Comparison of ENCODE assay signal across 10 mouse cellular contexts in the genomic region with DNA sequence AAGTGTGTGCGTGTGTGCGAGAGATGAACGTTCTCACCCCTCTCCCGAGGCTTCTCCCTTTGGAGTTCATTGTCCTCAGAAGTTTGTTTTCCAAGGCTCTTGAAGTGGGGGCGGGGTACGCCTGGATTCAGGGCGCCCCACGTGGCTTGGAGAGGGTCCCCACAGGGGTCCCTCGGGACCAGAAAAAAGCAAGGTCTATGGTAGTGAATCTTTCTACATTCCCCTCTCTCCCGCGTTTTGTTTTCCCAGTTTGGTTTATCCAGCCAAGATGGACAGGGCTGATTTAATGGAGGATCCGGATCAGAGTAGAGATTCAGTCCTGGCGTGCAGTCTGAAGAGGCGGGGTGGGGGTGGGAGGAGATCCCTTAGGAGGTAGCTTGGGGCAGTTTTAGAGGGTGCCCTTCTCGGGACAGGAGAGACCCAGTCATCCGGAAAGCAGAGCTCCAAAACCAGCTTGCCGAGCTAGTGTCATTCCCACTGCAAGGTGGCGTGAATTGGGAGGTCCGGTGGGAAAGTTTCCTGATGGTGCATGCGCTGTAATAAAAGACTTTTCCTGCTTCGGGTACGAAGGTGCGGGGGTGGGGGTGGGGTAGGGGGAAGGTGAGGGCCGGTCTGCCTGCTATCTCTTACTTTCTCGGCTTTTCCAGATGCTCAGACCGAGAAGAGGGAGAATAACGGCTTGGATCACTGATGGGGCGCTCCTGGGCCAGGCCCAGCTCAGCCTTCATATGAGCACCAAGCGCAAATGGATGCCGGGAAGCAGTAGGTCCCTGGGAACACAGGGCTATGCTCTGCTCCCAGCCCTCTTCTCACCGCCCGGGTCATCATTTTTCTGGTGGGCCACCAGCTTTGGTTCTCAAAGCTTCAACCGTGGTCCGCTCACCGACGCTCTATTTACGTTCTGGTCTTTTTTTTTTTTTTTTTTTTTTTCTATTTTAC. TPM values are rescaled to one million over a fixed set of nuclear protein-coding genes. Genes with fewer than 3 reads are reported as not detected.
DNase-seq lines count a peak whose midpoint lies in the region; ATAC-seq and TF ChIP-seq lines count a peak whose summit lies in the region.
"Had no signal": no experiment of that assay in that cellular context is flagged by ENCODE, and none has a peak within 500 bp of the region (broad histone marks: within the 10 kb centered on the region; RNA-seq: fewer than 3 reads in every experiment).

No protein-coding gene starts in this region.

- no peaks in the 10 kb centered on the region for H3K4me1 ChIP-seq in lung, embryonic 14.5 days (ENCODE audit: insufficient read depth)
- H3K4me1 ChIP-seq in forebrain, embryonic 13.5 days: peaks cover 49% of the 10 kb centered on the region
- peaks cover 4% of the 10 kb centered on the region; the same call in 1 of the 2 replicates for H3K4me1 ChIP-seq in kidney, embryonic 16.5 days (ENCODE audit: insufficient read depth, low read length)
- H3K4me1 ChIP-seq in neural tube, embryonic 14.5 days (ENCODE audit: control insufficient read depth, insufficient read depth, low read length): peaks cover 10% of the 10 kb centered on the region

- H3K9me3 ChIP-seq in lung, embryonic 14.5 days (ENCODE audit: low read depth, low read length): no peaks in the 10 kb centered on the region
- no peaks in the 10 kb centered on the region for H3K9me3 ChIP-seq in forebrain, embryonic 13.5 days (replicated peaks)
- no peaks in the 10 kb centered on the region for H3K9me3 ChIP-seq in kidney, embryonic 16.5 days (ENCODE audit: low read length)
- no peaks in the 10 kb centered on the region for H3K9me3 ChIP-seq in neural tube, embryonic 14.5 days (ENCODE audit: control insufficient read depth, low read length)

- TF ChIP-seq CTCF in lung, embryonic 14.5 days (IDR thresholded peaks at IDR 0.05; ENCODE audit: low read depth): no peak

- H3K9ac ChIP-seq in lung, embryonic 14.5 days: no peak overlapping the region
- H3K9ac ChIP-seq in forebrain, embryonic 13.5 days: peak overlapping the region; percentile 37; the same call in 1 of the 2 replicates
- H3K9ac ChIP-seq in kidney, embryonic 16.5 days (replicated peaks; ENCODE audit: low read length): no peak overlapping the region
- no peak overlapping the region for H3K9ac ChIP-seq in neural tube, embryonic 14.5 days (replicated peaks; ENCODE audit: low read depth, low read length)

- no peaks in the 10 kb centered on the region for H3K36me3 ChIP-seq in lung, embryonic 14.5 days (ENCODE audit: insufficient read depth)
- no peaks in the 10 kb centered on the region for H3K36me3 ChIP-seq in forebrain, embryonic 13.5 days (ENCODE audit: poor library complexity, severe bottlenecking)
- H3K36me3 ChIP-seq in kidney, embryonic 16.5 days (ENCODE audit: insufficient read depth, low read length): no peaks in the 10 kb centered on the region
- no peaks in the 10 kb centered on the region for H3K36me3 ChIP-seq in neural tube, embryonic 14.5 days (ENCODE audit: control insufficient read depth, insufficient read depth, low read length)

- H3K27me3 ChIP-seq in lung, embryonic 14.5 days (ENCODE audit: insufficient read depth, low read length): peaks cover 83% of the 10 kb centered on the region
- H3K27me3 ChIP-seq in forebrain, embryonic 13.5 days: peaks cover 91% of the 10 kb centered on the region
- H3K27me3 ChIP-seq in kidney, embryonic 16.5 days (ENCODE audit: insufficient read depth, low read length): peaks cover 93% of the 10 kb centered on the region
- peaks cover 12% of the 10 kb centered on the region for H3K27me3 ChIP-seq in neural tube, embryonic 14.5 days (ENCODE audit: control insufficient read depth, insufficient read depth, low read length)

- peak; percentile 19 for DNase-seq in lung, embryonic 14.5 days
- no peak for DNase-seq in lung, postnatal 14 days
- DNase-seq in spleen, postnatal 14 days (ENCODE audit: low spot score in 2 of 2): no peak
- no peak for DNase-seq in cerebellum, postnatal 36 days
- DNase-seq in layer of hippocampus, postnatal 25 days (ENCODE audit: extremely low spot score in 1 of 2, low spot score in 1 of 2): no peak

- H3K4me3 ChIP-seq in lung, embryonic 14.5 days (ENCODE audit: low read depth, low read length): peak overlapping the region; percentile 18; the same call in 1 of the 2 replicates
- H3K4me3 ChIP-seq in forebrain, embryonic 13.5 days: peak overlapping the region; percentile 12
- H3K4me3 ChIP-seq in kidney, embryonic 16.5 days (ENCODE audit: low read length): peak overlapping the region; percentile 24; the same call in 1 of the 2 replicates
- no peak overlapping the region for H3K4me3 ChIP-seq in neural tube, embryonic 14.5 days (ENCODE audit: low read depth, low read length)

- H3K4me2 ChIP-seq in lung, embryonic 14.5 days: peak overlapping the region; percentile 39
- peak overlapping the region; percentile 42 for H3K4me2 ChIP-seq in forebrain, embryonic 13.5 days
- peak overlapping the region; percentile 34 for H3K4me2 ChIP-seq in kidney, embryonic 16.5 days (replicated peaks; ENCODE audit: low read depth, low read length)
- peak overlapping the region; percentile 3; the same call in 1 of the 2 replicates for H3K4me2 ChIP-seq in neural tube, embryonic 14.5 days (ENCODE audit: low read depth, low read length)
- H3K4me2 ChIP-seq: liver, embryonic 11.5 days had no signal

- H3K27ac ChIP-seq in lung, embryonic 14.5 days (ENCODE audit: low read depth): no peak overlapping the region
- peak overlapping the region; percentile 82 for H3K27ac ChIP-seq in forebrain, embryonic 13.5 days
- no peak overlapping the region for H3K27ac ChIP-seq in kidney, embryonic 16.5 days (ENCODE audit: low read length)
- no peak overlapping the region for H3K27ac ChIP-seq in neural tube, embryonic 14.5 days (ENCODE audit: low read depth, low read length)

- WGBS in lung, embryonic 14.5 days: 2% methylated on average over 37 of the region's 37 CpGs
- 8% methylated on average over 37 of the region's 37 CpGs for WGBS in forebrain, embryonic 13.5 days
- 1% methylated on average over 37 of the region's 37 CpGs for WGBS in kidney, embryonic 16.5 days
- WGBS in neural tube, embryonic 14.5 days: 4% methylated on average over 37 of the region's 37 CpGs

- ATAC-seq in lung, embryonic 14.5 days (ENCODE audit: insufficient read depth): no peak
- ATAC-seq in forebrain, embryonic 13.5 days: peak; percentile 19; the same call in 1 of the 2 replicates
- ATAC-seq in kidney, embryonic 16.5 days (ENCODE audit: low FRiP score, low TSS enrichment): peak; percentile 44; the same call in 1 of the 2 replicates
- ATAC-seq in neural tube, embryonic 14.5 days (ENCODE audit: low read depth): no peak

RNA-seq across cellular contexts. Expression of a gene that starts 8.1 kb away (rescaled TPM):
- not detected in 2 replicates for polyA plus RNA-seq in lung, embryonic 14.5 days (2014; fragmentation: Nextera tagmentation; extraction: Ambion mirVana)
- polyA plus RNA-seq in forebrain, embryonic 13.5 days (2015; fragmentation: Nextera tagmentation; extraction: Ambion mirVana): 122 and 153 TPM in 2 replicates
- polyA plus RNA-seq in kidney, embryonic 16.5 days (2015; fragmentation: Nextera tagmentation; extraction: Ambion mirVana): not detected in 2 replicates
- 3.3 and 3.9 TPM in 2 replicates for polyA plus RNA-seq in neural tube, embryonic 14.5 days (2014; fragmentation: Nextera tagmentation; extraction: Ambion mirVana)
- total RNA-seq in layer of hippocampus, postnatal 25 days (2021): 1 to 10 TPM; 1.7 TPM
- total RNA-seq: gastrocnemius, adult 18-20 months had no signal
- polyA plus RNA-seq: liver, embryonic 11.5 days had no signal

Comparison
In these comparisons a context has a peak if more than half of its experiments do, and no peak if none do; other contexts are left out.
1. ATAC-seq: peak in forebrain, embryonic 13.5 days (single experiment) and kidney, embryonic 16.5 days (single experiment); none in lung, embryonic 14.5 days (single experiment) and neural tube, embryonic 14.5 days (single experiment).
2. RNA of a gene that starts 8.1 kb away (polyA plus RNA-seq): 122 to 153 TPM in forebrain, embryonic 13.5 days; 3.3 to 3.9 TPM in neural tube, embryonic 14.5 days, not detected in lung, embryonic 14.5 days and not detected in kidney, embryonic 16.5 days; every median in the first group is over 10 times any median in the second.
3. Peak in every context shown above with its lines, with median percentiles within 50 percentile points of each other: H3K4me2 ChIP-seq.